Mouse (Mus musculus) liver, embryonic 16.5 days (tissue): Measurements from ENCODE around the gene Plekhg1. TPM values are rescaled to one million over a fixed set of nuclear protein-coding genes. Genes with fewer than 3 reads are reported as not detected.

Experiments used
- ATAC-seq: fragments of 200-750 bp; cut with Nextera tagmentation; 2 replicates; pipeline ENCODE4 v1.8.0; 2017; ENCODE audit warnings: low read depth, mild to moderate bottlenecking, moderate number of reproducible peaks, moderate library complexity
- H3K27ac ChIP-seq: fragments of 300-500 bp; sonication (generic); 2 replicates; pipeline ENCODE4 v1.5.1; 2014; ENCODE audit warnings: mild to moderate bottlenecking, low read length
- H3K27me3 ChIP-seq: fragments of 300-500 bp; sonication (generic); 2 replicates; pipeline ENCODE4 v1.6.1; 2014; ENCODE audit warnings: low read depth, low read length, mixed read lengths; ENCODE audit not compliant: control insufficient read depth, insufficient read depth
- H3K36me3 ChIP-seq: fragments of 300-500 bp; sonication (generic); 2 replicates; pipeline ENCODE4 v1.6.1; 2014; ENCODE audit warnings: mild to moderate bottlenecking; ENCODE audit not compliant: control insufficient read depth, insufficient read depth
- H3K4me1 ChIP-seq: fragments of 300-500 bp; sonication (generic); 2 replicates; pipeline ENCODE4 v1.6.1; 2014; ENCODE audit warnings: low read depth, low read length, mixed read lengths; ENCODE audit not compliant: control insufficient read depth
- H3K4me2 ChIP-seq: fragments of 300-500 bp; sonication (generic); 2 replicates; pipeline ENCODE4 v1.6.1; 2014; ENCODE audit warnings: low read depth, low read length, mixed read lengths
- H3K4me3 ChIP-seq: fragments of 300-500 bp; sonication (generic); 2 replicates; pipeline ENCODE4 v1.5.1; 2014; ENCODE audit warnings: low read depth, mild to moderate bottlenecking, low read length
- H3K9ac ChIP-seq: fragments of 300-500 bp; sonication (generic); 2 replicates; pipeline ENCODE4 v1.6.1; 2014; ENCODE audit warnings: low read depth, low read length
- H3K9me3 ChIP-seq: fragments of 300-500 bp; sonication (generic); replicated peaks from 2 replicates; pipeline ENCODE4 v1.6.1; 2016; ENCODE audit warnings: low read length; ENCODE audit not compliant: control insufficient read depth
- WGBS: fragments of 180-500 bp; shearing (Covaris S2); extraction: QIAGEN DNeasy Blood & Tissue Kit; methylation state at CpG from one replicate; pipeline ENCODE4 v1.1.7; 2014; ENCODE audit not compliant: insufficient replicate concordance; 5-methylcytosine and 5-hydroxymethylcytosine counted together
- polyA plus RNA-seq: library from polyadenylated mRNA; unstranded; fragments of >200 nt; fragmentation: Nextera tagmentation; extraction: Ambion mirVana; gene quantifications from 2 replicates; pipeline ENCODE4 v1.2.1, GENCODE M21; 2015

Plekhg1 gene
- polyA plus RNA-seq, 1 experiment from 2014 or later: 2.2 TPM

DNA sequence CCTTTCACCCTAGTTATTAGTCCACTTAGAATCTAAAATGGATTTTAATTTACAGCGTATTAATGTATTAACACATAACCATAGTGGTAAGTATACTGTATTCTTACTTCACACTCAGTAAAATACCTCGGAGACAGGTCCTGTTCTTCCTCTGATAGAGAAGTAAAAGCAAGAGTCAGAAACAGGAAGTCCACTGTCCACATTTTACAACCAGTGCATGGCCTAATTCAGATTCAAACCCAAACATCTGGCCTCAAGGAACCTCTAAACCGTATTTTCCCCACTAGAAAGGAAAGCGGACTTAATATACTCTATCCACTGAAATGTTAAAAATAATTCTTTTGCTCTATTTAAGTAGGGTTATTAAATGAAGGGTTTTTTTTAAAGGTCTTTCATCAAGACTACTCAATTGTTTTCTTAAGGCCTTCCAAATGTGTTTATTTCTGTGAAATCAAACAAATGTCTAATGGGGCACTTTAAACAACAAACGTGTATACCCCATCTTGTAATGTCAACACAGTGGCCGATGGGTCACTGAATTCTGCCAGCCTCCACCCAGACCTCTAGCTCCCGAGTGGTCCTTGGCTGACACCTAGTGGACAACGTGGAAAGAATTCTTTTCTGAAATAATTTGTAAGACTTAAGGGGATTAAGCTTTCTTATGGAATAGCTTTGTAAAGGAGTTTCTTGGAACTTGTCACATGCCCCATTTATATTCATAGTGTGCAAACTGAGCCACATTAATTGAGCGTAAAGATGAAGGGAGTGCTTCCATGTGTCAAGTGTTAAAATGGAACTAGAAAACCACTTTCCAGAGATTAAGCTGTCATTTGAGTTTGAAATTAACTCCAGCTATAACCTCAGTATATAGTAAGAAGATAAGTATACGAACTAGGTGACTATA is 203.6 kb downstream of the Plekhg1 start:
- Histone ChIP-seq H3K4me2 (no peak overlapping the region), H3K27ac (no peak overlapping the region), H3K9me3 (no peaks in the 10 kb centered on the region), H3K4me3 (no peak overlapping the region), H3K36me3 (no peaks in the 10 kb centered on the region), H3K9ac (no peak overlapping the region), H3K27me3 (no peaks in the 10 kb centered on the region), H3K4me1 (no peaks in the 10 kb centered on the region)
- 17% methylated on average over 10 of the region's 10 CpGs for WGBS
- no peak for ATAC-seq

DNA sequence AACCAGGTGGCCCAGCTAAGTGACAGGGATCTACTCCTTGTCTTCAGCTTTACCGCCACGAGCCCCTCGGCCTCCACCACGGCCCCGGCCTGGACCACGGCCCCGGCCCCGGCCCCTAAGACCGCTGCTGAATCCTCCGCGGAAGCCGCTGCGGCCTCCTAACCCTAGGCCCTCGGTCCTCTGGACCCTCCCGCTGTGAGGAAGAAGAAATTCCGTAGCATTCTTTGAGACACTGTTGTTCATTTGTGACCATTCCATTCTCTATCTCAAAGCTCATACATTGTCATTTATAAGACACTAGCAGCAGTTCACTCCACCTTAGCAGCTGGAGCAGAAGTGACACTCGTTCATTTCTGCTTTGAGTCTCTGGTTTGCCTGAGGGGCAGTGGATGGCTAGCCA is 206.7 kb downstream of the Plekhg1 start:
- Histone ChIP-seq H3K9ac (no peak overlapping the region), H3K27ac (no peak overlapping the region), H3K4me1 (no peaks in the 10 kb centered on the region), H3K9me3 (no peaks in the 10 kb centered on the region), H3K36me3 (no peaks in the 10 kb centered on the region), H3K4me2 (no peak overlapping the region), H3K4me3 (no peak overlapping the region), H3K27me3 (no peaks in the 10 kb centered on the region)
- ATAC-seq: no peak
- 82% methylated on average over 17 of the region's 17 CpGs for WGBS

DNA sequence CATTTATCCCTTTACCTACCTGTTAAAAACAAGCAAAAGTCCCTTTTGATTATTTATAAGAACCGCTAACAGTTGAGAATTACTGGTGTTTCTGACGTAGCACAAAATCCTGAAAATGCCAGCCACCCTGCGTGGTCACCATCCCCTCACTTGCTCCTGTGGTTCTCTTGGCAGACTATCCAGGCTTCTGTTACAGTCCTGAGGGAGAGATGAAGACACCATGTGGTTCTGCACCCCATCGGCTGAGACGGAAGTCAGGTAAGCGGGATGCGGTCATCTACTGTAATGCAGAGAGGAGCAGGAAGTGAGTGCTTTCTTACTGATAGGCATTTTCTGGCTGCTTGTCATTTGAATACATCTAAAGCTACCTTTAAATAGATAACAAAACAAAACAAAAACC is 207.2 kb downstream of the Plekhg1 start:
- 78% methylated on average over 7 of the region's 7 CpGs for WGBS
- H3K4me1 ChIP-seq: no peaks in the 10 kb centered on the region
- no peaks in the 10 kb centered on the region for H3K9me3 ChIP-seq
- no peak overlapping the region for H3K9ac ChIP-seq
- no peak overlapping the region for H3K4me2 ChIP-seq
- ATAC-seq: no peak
- H3K4me3 ChIP-seq: no peak overlapping the region
- no peaks in the 10 kb centered on the region for H3K36me3 ChIP-seq
- H3K27me3 ChIP-seq: no peaks in the 10 kb centered on the region
- H3K27ac ChIP-seq: no peak overlapping the region

DNA sequence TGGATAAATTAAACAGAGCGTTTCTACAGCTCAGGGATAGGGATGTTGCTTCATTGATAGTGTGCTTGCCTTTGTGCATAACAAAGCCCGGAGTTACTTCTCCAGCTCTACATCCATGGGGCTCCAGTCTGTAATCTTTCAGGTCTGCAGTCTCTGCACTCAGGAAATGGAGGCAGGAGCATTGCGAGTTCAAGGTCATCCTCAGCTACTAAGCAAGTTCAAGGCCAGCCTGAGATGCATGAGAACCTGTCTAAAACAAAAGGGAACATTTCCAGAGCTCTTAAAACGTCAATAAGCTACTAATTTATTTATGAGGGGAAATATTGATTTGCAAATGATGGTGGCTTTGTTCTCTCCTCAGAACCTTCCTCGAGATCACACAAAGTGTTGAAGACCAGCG is 209.1 kb downstream of the Plekhg1 start:
- no peak overlapping the region for H3K4me2 ChIP-seq
- no peaks in the 10 kb centered on the region for H3K36me3 ChIP-seq
- no peak for ATAC-seq
- no peak overlapping the region for H3K27ac ChIP-seq
- WGBS: 59% methylated on average over 6 of the region's 6 CpGs
- H3K9me3 ChIP-seq: no peaks in the 10 kb centered on the region
- H3K27me3 ChIP-seq: no peaks in the 10 kb centered on the region
- H3K4me1 ChIP-seq: no peaks in the 10 kb centered on the region
- no peak overlapping the region for H3K4me3 ChIP-seq
- no peak overlapping the region for H3K9ac ChIP-seq

DNA sequence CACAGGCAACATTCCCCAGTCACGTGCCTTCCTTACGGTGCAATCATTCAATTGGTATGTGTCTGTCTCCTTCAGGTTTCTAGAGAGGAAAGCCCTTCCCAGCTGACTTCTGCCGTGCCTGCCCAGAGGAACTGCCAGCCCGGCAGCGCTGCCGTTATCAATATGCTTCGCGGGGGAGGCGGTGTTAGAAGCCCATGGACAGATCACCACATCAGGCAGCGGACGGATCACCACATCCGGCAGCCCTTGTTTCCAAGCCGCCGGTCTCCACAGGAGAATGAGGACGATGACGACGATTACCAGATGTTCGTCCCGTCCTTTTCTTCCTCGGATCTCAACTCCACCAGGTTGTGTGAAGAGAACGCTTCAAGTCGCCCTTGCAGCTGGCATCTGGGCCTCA is 216.3 kb downstream of the Plekhg1 start:
- Histone ChIP-seq H3K36me3 (no peaks in the 10 kb centered on the region), H3K27me3 (no peaks in the 10 kb centered on the region), H3K4me3 (no peak overlapping the region), H3K4me1 (no peaks in the 10 kb centered on the region), H3K9me3 (no peaks in the 10 kb centered on the region), H3K9ac (no peak overlapping the region), H3K27ac (no peak overlapping the region), H3K4me2 (no peak overlapping the region)
- WGBS: 74% methylated on average over 22 of the region's 22 CpGs
- no peak for ATAC-seq

DNA sequence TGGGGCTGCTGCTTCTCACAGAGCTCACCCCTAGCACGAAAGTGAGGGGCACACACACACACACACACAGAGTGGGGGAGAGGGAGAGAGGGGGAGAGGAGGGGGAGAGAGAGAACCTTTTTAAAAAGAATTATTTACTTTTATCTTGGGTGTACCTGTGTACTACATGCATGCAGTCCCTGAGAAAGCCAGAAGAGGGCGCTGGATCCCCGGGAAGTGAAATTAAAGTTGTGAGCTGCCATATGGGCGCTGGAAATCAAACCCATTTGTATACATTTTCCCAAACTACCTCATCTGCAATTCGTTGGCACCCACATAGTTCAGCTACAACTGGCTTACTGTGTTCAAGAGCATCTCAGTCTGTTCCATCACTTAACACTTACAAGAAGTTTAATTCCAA is 218.4 kb downstream of the Plekhg1 start:
- no peak overlapping the region for H3K27ac ChIP-seq
- H3K4me3 ChIP-seq: no peak overlapping the region
- no peaks in the 10 kb centered on the region for H3K27me3 ChIP-seq
- WGBS: 52% methylated on average over 5 of the region's 5 CpGs
- H3K9me3 ChIP-seq: no peaks in the 10 kb centered on the region
- ATAC-seq: no peak
- H3K4me2 ChIP-seq: no peak overlapping the region
- no peaks in the 10 kb centered on the region for H3K36me3 ChIP-seq
- no peak overlapping the region for H3K9ac ChIP-seq
- no peaks in the 10 kb centered on the region for H3K4me1 ChIP-seq

DNA sequence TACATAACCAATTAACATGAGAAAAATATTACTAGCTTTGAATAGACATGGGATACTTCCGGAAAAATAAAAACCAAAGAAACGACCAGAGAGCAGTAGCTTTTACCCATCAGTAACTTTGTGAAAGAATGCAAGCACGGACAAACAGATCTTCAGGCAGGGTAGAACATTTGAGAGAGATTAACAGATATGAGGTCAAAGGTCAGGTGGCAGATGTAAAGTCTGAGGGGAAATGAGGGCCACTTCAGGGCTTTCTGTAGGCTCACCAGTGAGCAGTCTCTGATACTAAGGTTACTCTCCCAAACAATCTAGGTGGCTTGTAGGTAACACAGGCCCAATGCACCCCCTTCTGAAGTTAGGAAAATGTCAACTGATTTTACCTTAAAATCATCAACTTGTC is 228.9 kb downstream of the Plekhg1 start:
- Histone ChIP-seq H3K27ac (no peak overlapping the region), H3K4me2 (no peak overlapping the region), H3K36me3 (no peaks in the 10 kb centered on the region), H3K9ac (no peak overlapping the region), H3K27me3 (no peaks in the 10 kb centered on the region), H3K4me1 (peaks cover 13% of the 10 kb centered on the region), H3K4me3 (no peak overlapping the region), H3K9me3 (no peaks in the 10 kb centered on the region)
- ATAC-seq: no peak
- 48% methylated on average over 3 of the region's 3 CpGs for WGBS

DNA sequence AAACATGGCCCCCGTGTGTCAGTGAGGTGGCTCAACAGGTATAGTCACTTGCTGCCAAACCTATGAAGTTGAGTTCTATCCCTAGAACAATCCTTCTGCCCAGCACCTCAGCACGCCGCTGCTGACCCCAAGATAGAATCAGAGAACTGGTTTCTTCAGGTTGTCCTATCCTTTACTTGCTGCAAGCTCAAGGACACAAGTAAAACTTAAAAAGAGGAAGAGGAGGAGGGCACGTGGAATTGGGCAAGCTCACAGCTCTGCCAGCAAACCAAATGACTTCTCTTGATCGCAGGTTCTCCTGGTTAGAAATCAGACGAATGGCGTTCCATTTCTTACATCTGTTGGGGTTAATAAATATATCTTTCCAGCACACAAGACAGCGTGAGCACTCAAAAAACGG is 232.1 kb downstream of the Plekhg1 start:
- Histone ChIP-seq H3K9ac (peak overlapping the region; percentile 87; the same call in 1 of the 2 replicates), H3K27ac (no peak overlapping the region; the same call in 1 of the 2 replicates)
- 61% methylated on average over 9 of the region's 9 CpGs for whole genome bisulfite sequencing

DNA sequence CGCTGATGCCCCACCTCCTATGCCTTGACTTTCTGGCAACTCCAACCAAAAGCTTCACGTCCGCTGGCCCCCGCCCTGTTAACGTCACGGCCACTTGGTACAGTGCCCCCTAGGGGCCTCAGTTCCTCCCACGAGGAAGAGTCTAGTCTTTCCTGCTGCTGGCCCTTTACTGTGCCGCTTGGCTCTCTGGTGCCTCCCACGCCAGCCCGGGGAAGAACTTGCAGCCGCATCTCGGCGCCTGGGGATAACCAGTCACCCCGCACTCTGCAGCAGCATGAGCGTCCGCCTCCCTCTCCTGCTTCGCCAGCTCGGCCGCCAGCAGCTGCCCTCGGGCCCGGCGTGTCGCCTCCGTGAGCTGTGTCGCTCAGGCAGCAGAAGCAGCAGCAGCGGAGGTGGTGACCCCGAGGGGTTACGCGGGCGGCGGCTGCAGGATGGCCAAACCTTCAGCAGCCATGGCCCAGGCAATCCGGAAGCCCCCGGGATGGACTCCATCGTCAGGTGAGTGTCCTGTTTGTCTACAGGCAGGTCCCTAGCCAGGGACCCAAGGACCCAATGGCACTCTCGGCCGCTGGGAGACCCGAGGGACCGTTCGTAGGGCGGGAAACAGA is 232.9 kb downstream of the Plekhg1 start, which contains the start of gene Mthfd1l:
TSS of gene Mthfd1l (plus strand) at position 138 of the 608 bp plus-strand sequence.
- Histone ChIP-seq H3K9me3 (no peaks in the 10 kb centered on the region), H3K36me3 (no peaks in the 10 kb centered on the region), H3K4me1 (peaks cover 41% of the 10 kb centered on the region), H3K4me3 (peak within 1 kb of the TSS; percentile 84), H3K27ac (peak within 1 kb of the TSS; percentile 95), H3K4me2 (peak within 1 kb of the TSS; percentile 96), H3K27me3 (no peaks in the 10 kb centered on the region), H3K9ac (peak within 1 kb of the TSS; percentile 87)
- under 1% methylated on average over 40 of the region's 40 CpGs for WGBS
- peak; percentile 73 for ATAC-seq

More for the DNA sequence above, 232.1 kb downstream of the Plekhg1 start:
- ATAC-seq: no peak
- Histone ChIP-seq H3K36me3 (no peaks in the 10 kb centered on the region), H3K4me2 (peak overlapping the region; percentile 96), H3K4me1 (peaks cover 39% of the 10 kb centered on the region), H3K27me3 (no peaks in the 10 kb centered on the region), H3K9me3 (no peaks in the 10 kb centered on the region), H3K4me3 (peak overlapping the region; percentile 84)
